16 mouse cellular contexts compared by ENCODE assay signal in genomic region chr1:85757531-85758230, GRCm38 (mm10). TPM values are rescaled to one million over a fixed set of nuclear protein-coding genes. Genes with fewer than 3 reads are reported as not detected.
DNase-seq lines count a peak whose midpoint lies in the region; ATAC-seq and TF ChIP-seq lines count a peak whose summit lies in the region.
"Had no signal": no experiment of that assay in that cellular context is flagged by ENCODE, and none has a peak within 500 bp of the region (broad histone marks: within the 10 kb centered on the region; RNA-seq: fewer than 3 reads in every experiment).

No protein-coding gene starts in this region.

- peak; percentile 17 to 25 for DNase-seq in gastrocnemius, adult 8-10 months (ENCODE audit: low spot score in 2 of 2)
- DNase-seq in gastrocnemius, postnatal 10 days, result no peak
- peak; percentile 38 for DNase-seq in adipocyte (ENCODE audit: low spot score)
- DNase-seq: adrenal gland, adult 2 months; cerebellum, postnatal 36 days; kidney, adult 8-10 months; left cerebral cortex, postnatal 4 days; lung, postnatal 36 days; thymus, postnatal 14 days had no signal

- 0 out of 2 replicates have a peak overlapping the region, but pooled peaks have one; percentile 28 for H3K4me2 ChIP-seq in kidney, embryonic 16.5 days (replicated peaks; ENCODE audit: low read depth, low read length)
- no peak overlapping the region for H3K4me2 ChIP-seq in kidney, embryonic 14.5 days (replicated peaks; ENCODE audit: low read depth, low read length)
- H3K4me2 ChIP-seq in limb, embryonic 15.5 days, result no peak overlapping the region
- no peak overlapping the region for H3K4me2 ChIP-seq in intestine, postnatal 0 days (replicated peaks; ENCODE audit: low read depth)
- H3K4me2 ChIP-seq: hindbrain, embryonic 14.5 days had no signal

- H3K4me1 ChIP-seq in kidney, embryonic 16.5 days (ENCODE audit: insufficient read depth, low read length), result no peaks in the 10 kb centered on the region
- no peaks in the 10 kb centered on the region for H3K4me1 ChIP-seq in kidney, embryonic 14.5 days (ENCODE audit: control insufficient read depth, insufficient read depth, low read length)
- H3K4me1 ChIP-seq in limb, embryonic 15.5 days, result peaks cover 7% of the 10 kb centered on the region; the same call in 1 of the 2 replicates
- no peaks in the 10 kb centered on the region for H3K4me1 ChIP-seq in intestine, postnatal 0 days (replicated peaks; ENCODE audit: control insufficient read depth, insufficient read depth, low read length)

- H3K27ac ChIP-seq in kidney, embryonic 16.5 days (ENCODE audit: low read length), result no peak overlapping the region
- H3K27ac ChIP-seq in kidney, embryonic 14.5 days (ENCODE audit: low read depth, low read length), result no peak overlapping the region
- peak overlapping the region; percentile 47 for H3K27ac ChIP-seq in limb, embryonic 15.5 days
- H3K27ac ChIP-seq in intestine, postnatal 0 days (ENCODE audit: low read depth, low read length), result no peak overlapping the region
- H3K27ac ChIP-seq: hindbrain, embryonic 14.5 days had no signal

- WGBS in kidney, embryonic 16.5 days, result 64% methylated on average over 6 of the region's 6 CpGs
- 64% methylated on average over 6 of the region's 6 CpGs for WGBS in kidney, embryonic 14.5 days
- WGBS in limb, embryonic 15.5 days, result 67% methylated on average over 6 of the region's 6 CpGs
- 74% methylated on average over 6 of the region's 6 CpGs for WGBS in intestine, postnatal 0 days

- no peak overlapping the region for H3K9ac ChIP-seq in kidney, embryonic 16.5 days (replicated peaks; ENCODE audit: low read length)
- no peak overlapping the region for H3K9ac ChIP-seq in kidney, embryonic 14.5 days (ENCODE audit: low read depth, low read length)
- H3K9ac ChIP-seq in limb, embryonic 15.5 days, result no peak overlapping the region
- no peak overlapping the region for H3K9ac ChIP-seq in intestine, postnatal 0 days (ENCODE audit: low read depth, low read length)
- H3K9ac ChIP-seq: hindbrain, embryonic 14.5 days had no signal

- H3K4me3 ChIP-seq in kidney, embryonic 16.5 days (ENCODE audit: low read length), result no peak overlapping the region
- H3K4me3 ChIP-seq in kidney, embryonic 14.5 days (ENCODE audit: low read length), result no peak overlapping the region
- H3K4me3 ChIP-seq in limb, embryonic 15.5 days, result no peak overlapping the region
- H3K4me3 ChIP-seq in intestine, postnatal 0 days (ENCODE audit: low read depth, low read length), result no peak overlapping the region

- no peaks in the 10 kb centered on the region for H3K36me3 ChIP-seq in kidney, embryonic 16.5 days (ENCODE audit: insufficient read depth, low read length)
- H3K36me3 ChIP-seq in kidney, embryonic 14.5 days (ENCODE audit: control insufficient read depth, insufficient read depth, low read length), result no peaks in the 10 kb centered on the region
- no peaks in the 10 kb centered on the region for H3K36me3 ChIP-seq in limb, embryonic 15.5 days
- no peaks in the 10 kb centered on the region for H3K36me3 ChIP-seq in intestine, postnatal 0 days (ENCODE audit: control insufficient read depth, insufficient read depth)

- no peaks in the 10 kb centered on the region for H3K9me3 ChIP-seq in kidney, embryonic 16.5 days (ENCODE audit: low read length)
- H3K9me3 ChIP-seq in kidney, embryonic 14.5 days (ENCODE audit: control insufficient read depth, low read length), result no peaks in the 10 kb centered on the region
- no peaks in the 10 kb centered on the region for H3K9me3 ChIP-seq in limb, embryonic 15.5 days
- no peaks in the 10 kb centered on the region for H3K9me3 ChIP-seq in intestine, postnatal 0 days (ENCODE audit: control insufficient read depth)

- no peak for TF ChIP-seq CTCF in intestine, postnatal 0 days (IDR thresholded peaks at IDR 0.05; ENCODE audit: low read depth)

- no peaks in the 10 kb centered on the region for H3K27me3 ChIP-seq in kidney, embryonic 16.5 days (ENCODE audit: insufficient read depth, low read length)
- H3K27me3 ChIP-seq in kidney, embryonic 14.5 days (ENCODE audit: control insufficient read depth, insufficient read depth, low read length), result no peaks in the 10 kb centered on the region
- no peaks in the 10 kb centered on the region for H3K27me3 ChIP-seq in limb, embryonic 15.5 days
- no peaks in the 10 kb centered on the region for H3K27me3 ChIP-seq in intestine, postnatal 0 days (replicated peaks; ENCODE audit: control insufficient read depth, insufficient read depth, low read length)

- ATAC-seq in kidney, embryonic 16.5 days (ENCODE audit: low FRiP score, low TSS enrichment), result peak; percentile 33; the same call in 1 of the 2 replicates
- ATAC-seq in kidney, embryonic 14.5 days (ENCODE audit: low FRiP score, low TSS enrichment), result no peak
- ATAC-seq in limb, embryonic 15.5 days (ENCODE audit: insufficient number of reproducible peaks, low FRiP score, low TSS enrichment, low read depth), result no peak
- no peak for ATAC-seq in intestine, postnatal 0 days
- ATAC-seq: CD4-positive, CD25-positive, alpha-beta regulatory T cell, adult 4 months; Patski had no signal

RNA-seq across cellular contexts. Expression of gene A630001G21Rik, which starts 20.8 kb away (rescaled TPM):
- not detected for total RNA-seq in gastrocnemius, adult 8-10 months (2022)
- 1 to 10 TPM in 1 of 2 experiments, under 1 TPM in 1; 0.42 to 1.6 TPM for total RNA-seq in gastrocnemius, postnatal 10 days (2021)
- polyA plus RNA-seq in kidney, embryonic 16.5 days (2015; fragmentation: Nextera tagmentation; extraction: Ambion mirVana), result 0.68 and 1.3 TPM in 2 replicates
- polyA plus RNA-seq in kidney, embryonic 14.5 days (2014; fragmentation: Nextera tagmentation; extraction: Ambion mirVana), result 0.87 and 1.8 TPM in 2 replicates
- 1.0 and 2.1 TPM in 2 replicates for polyA plus RNA-seq in limb, embryonic 15.5 days (2015; fragmentation: Nextera tagmentation; extraction: Ambion mirVana)
- polyA plus RNA-seq in intestine, postnatal 0 days (2015; fragmentation: Nextera tagmentation; extraction: Ambion mirVana), result 0.55 and 0.78 TPM in 2 replicates

RNA-seq across cellular contexts. Expression of gene Cab39, which starts 35.6 kb away (rescaled TPM):
- total RNA-seq in gastrocnemius, adult 8-10 months (2022), result 100 to 1,000 TPM; 177 to 206 (median 195) TPM
- total RNA-seq in gastrocnemius, postnatal 10 days (2021), result 10 to 100 TPM; 68.8 to 86.6 TPM
- 26.2 and 26.9 TPM in 2 replicates for polyA plus RNA-seq in kidney, embryonic 16.5 days (2015; fragmentation: Nextera tagmentation; extraction: Ambion mirVana)
- polyA plus RNA-seq in kidney, embryonic 14.5 days (2014; fragmentation: Nextera tagmentation; extraction: Ambion mirVana), result 37.9 and 53.0 TPM in 2 replicates
- polyA plus RNA-seq in limb, embryonic 15.5 days (2015; fragmentation: Nextera tagmentation; extraction: Ambion mirVana), result 20.5 and 26.9 TPM in 2 replicates
- polyA plus RNA-seq in intestine, postnatal 0 days (2015; fragmentation: Nextera tagmentation; extraction: Ambion mirVana), result 33.8 and 36.6 TPM in 2 replicates
